Mouse (Mus musculus): Measurements from ENCODE around the gene Nosip. TPM values are rescaled to one million over a fixed set of nuclear protein-coding genes. Genes with fewer than 3 reads are reported as not detected.

Gene Nosip
- polyA plus RNA-seq, 1 experiment from 2014 or later: 52.7 TPM

GRCm38 (mm10) chr7:45024281-45025248 lies 37.7 kb upstream of the Nosip start:
- Histone ChIP-seq H3K36me3 (ENCODE audit: poor library complexity, severe bottlenecking) (peaks cover 32% of the 10 kb centered on the region), H3K9ac (no peak overlapping the region), H3K4me3 (no peak overlapping the region), H3K4me2 (no peak overlapping the region), H3K27me3 (peaks cover 9% of the 10 kb centered on the region), H3K27ac (0 out of 2 replicates have a peak overlapping the region, but pooled peaks have one; percentile 4), H3K4me1 (no peaks in the 10 kb centered on the region), H3K9me3 (replicated peaks) (no peaks in the 10 kb centered on the region)
- no peak for ATAC-seq
- 89% methylated on average over 15 of the region's 15 CpGs for WGBS

- no peak overlapping the region for H3K4me2 ChIP-seq
- no peak overlapping the region for H3K9ac ChIP-seq
- peaks cover 44% of the 10 kb centered on the region for H3K36me3 ChIP-seq (ENCODE audit: poor library complexity, severe bottlenecking)
- H3K4me3 ChIP-seq: no peak overlapping the region
- 80% methylated on average over 8 of the region's 8 CpGs for WGBS
- H3K27me3 ChIP-seq: no peaks in the 10 kb centered on the region
- no peak for ATAC-seq
- no peaks in the 10 kb centered on the region for H3K4me1 ChIP-seq
- no peaks in the 10 kb centered on the region for H3K9me3 ChIP-seq (replicated peaks)
- peak overlapping the region; percentile 7; the same call in 1 of the 2 replicates for H3K27ac ChIP-seq
These were observed 36.5 kb upstream of the Nosip start for GRCm38 (mm10) chr7:45025601-45026220.

- no peak overlapping the region for H3K9ac ChIP-seq
- no peak for ATAC-seq
- H3K36me3 ChIP-seq (ENCODE audit: poor library complexity, severe bottlenecking): peaks cover 49% of the 10 kb centered on the region
- H3K4me1 ChIP-seq: no peaks in the 10 kb centered on the region
- no peak overlapping the region for H3K4me2 ChIP-seq
- H3K4me3 ChIP-seq: no peak overlapping the region
- H3K9me3 ChIP-seq (replicated peaks): no peaks in the 10 kb centered on the region
- H3K27me3 ChIP-seq: no peaks in the 10 kb centered on the region
- H3K27ac ChIP-seq: 0 out of 2 replicates have a peak overlapping the region, but pooled peaks have one; percentile 7
- WGBS: 69% methylated on average over 2 of the region's 2 CpGs
These were observed 36.0 kb upstream of the Nosip start for GRCm38 (mm10) chr7:45026256-45026655.

- Histone ChIP-seq H3K4me2 (no peak overlapping the region), H3K9me3 (replicated peaks) (no peaks in the 10 kb centered on the region), H3K27me3 (no peaks in the 10 kb centered on the region), H3K9ac (no peak overlapping the region), H3K4me3 (no peak overlapping the region), H3K36me3 (ENCODE audit: poor library complexity, severe bottlenecking) (peaks cover 64% of the 10 kb centered on the region), H3K27ac (no peak overlapping the region), H3K4me1 (no peaks in the 10 kb centered on the region)
- no peak for ATAC-seq
- WGBS: 88% methylated on average over 9 of the region's 9 CpGs
These were observed 34.5 kb upstream of the Nosip start for GRCm38 (mm10) chr7:45027761-45028160.

GRCm38 (mm10) chr7:45028351-45028750 lies 33.9 kb upstream of the Nosip start:
- H3K27ac ChIP-seq: no peak overlapping the region
- ATAC-seq: no peak
- no peaks in the 10 kb centered on the region for H3K4me1 ChIP-seq
- no peak overlapping the region for H3K4me3 ChIP-seq
- no peaks in the 10 kb centered on the region for H3K9me3 ChIP-seq (replicated peaks)
- H3K9ac ChIP-seq: no peak overlapping the region
- no peak overlapping the region for H3K4me2 ChIP-seq
- WGBS: 95% methylated on average over 11 of the region's 11 CpGs
- no peaks in the 10 kb centered on the region for H3K27me3 ChIP-seq
- H3K36me3 ChIP-seq (ENCODE audit: poor library complexity, severe bottlenecking): peaks cover 70% of the 10 kb centered on the region

- WGBS: 91% methylated on average over 6 of the region's 6 CpGs
These were observed 32.2 kb upstream of the Nosip start for GRCm38 (mm10) chr7:45029995-45030394.

GRCm38 (mm10) chr7:45030857-45031256 lies 31.4 kb upstream of the Nosip start:
- Histone ChIP-seq H3K27me3 (no peaks in the 10 kb centered on the region), H3K4me1 (no peaks in the 10 kb centered on the region)
- ATAC-seq: no peak

More at GRCm38 (mm10) chr7:45029995-45030394, 32.2 kb upstream of the Nosip start:
- H3K27me3 ChIP-seq: no peaks in the 10 kb centered on the region
- H3K4me3 ChIP-seq: no peak overlapping the region
- no peak overlapping the region for H3K9ac ChIP-seq
- H3K9me3 ChIP-seq (replicated peaks): no peaks in the 10 kb centered on the region
- no peak overlapping the region for H3K4me2 ChIP-seq
- H3K36me3 ChIP-seq (ENCODE audit: poor library complexity, severe bottlenecking): peaks cover 87% of the 10 kb centered on the region
- no peak overlapping the region for H3K27ac ChIP-seq
- H3K4me1 ChIP-seq: no peaks in the 10 kb centered on the region
- no peak for ATAC-seq

GRCm38 (mm10) chr7:45033722-45034359 lies 28.4 kb upstream of the Nosip start:
- no peak for ATAC-seq
- Histone ChIP-seq H3K27ac (no peak overlapping the region), H3K36me3 (ENCODE audit: poor library complexity, severe bottlenecking) (peaks cover 99% of the 10 kb centered on the region), H3K27me3 (no peaks in the 10 kb centered on the region), H3K4me3 (no peak overlapping the region), H3K9me3 (replicated peaks) (no peaks in the 10 kb centered on the region), H3K9ac (no peak overlapping the region), H3K4me2 (no peak overlapping the region), H3K4me1 (no peaks in the 10 kb centered on the region)
- WGBS: 94% methylated on average over 19 of the region's 19 CpGs

More at GRCm38 (mm10) chr7:45030857-45031256, 31.4 kb upstream of the Nosip start:
- Histone ChIP-seq H3K9ac (no peak overlapping the region), H3K36me3 (ENCODE audit: poor library complexity, severe bottlenecking) (peaks cover 95% of the 10 kb centered on the region), H3K4me3 (no peak overlapping the region), H3K9me3 (replicated peaks) (no peaks in the 10 kb centered on the region), H3K4me2 (no peak overlapping the region), H3K27ac (no peak overlapping the region)
- 94% methylated on average over 8 of the region's 8 CpGs for WGBS

GRCm38 (mm10) chr7:45035631-45036030 lies 26.6 kb upstream of the Nosip start:
- Histone ChIP-seq H3K27me3 (no peaks in the 10 kb centered on the region), H3K36me3 (ENCODE audit: poor library complexity, severe bottlenecking) (peaks cover 99% of the 10 kb centered on the region)

GRCm38 (mm10) chr7:45036702-45037101 lies 25.5 kb upstream of the Nosip start:
- H3K36me3 ChIP-seq (ENCODE audit: poor library complexity, severe bottlenecking): peaks cover 99% of the 10 kb centered on the region

More at GRCm38 (mm10) chr7:45035631-45036030, 26.6 kb upstream of the Nosip start:
- no peaks in the 10 kb centered on the region for H3K9me3 ChIP-seq (replicated peaks)
- no peak overlapping the region for H3K9ac ChIP-seq
- ATAC-seq: no peak
- no peak overlapping the region for H3K4me2 ChIP-seq
- H3K4me3 ChIP-seq: no peak overlapping the region
- H3K27ac ChIP-seq: no peak overlapping the region
- no peaks in the 10 kb centered on the region for H3K4me1 ChIP-seq
- 95% methylated on average over 3 of the region's 3 CpGs for WGBS

GRCm38 (mm10) chr7:45037720-45038361 lies 24.4 kb upstream of the Nosip start:
- H3K27me3 ChIP-seq: no peaks in the 10 kb centered on the region
- no peak overlapping the region for H3K27ac ChIP-seq
- WGBS: 69% methylated on average over 7 of the region's 7 CpGs
- no peak for ATAC-seq
- no peaks in the 10 kb centered on the region for H3K9me3 ChIP-seq (replicated peaks)
- H3K9ac ChIP-seq: no peak overlapping the region
- H3K36me3 ChIP-seq (ENCODE audit: poor library complexity, severe bottlenecking): peaks cover 99% of the 10 kb centered on the region
- no peak overlapping the region for H3K4me3 ChIP-seq
- H3K4me1 ChIP-seq: no peaks in the 10 kb centered on the region
- H3K4me2 ChIP-seq: no peak overlapping the region

More at GRCm38 (mm10) chr7:45036702-45037101, 25.5 kb upstream of the Nosip start:
- WGBS: 95% methylated on average over 11 of the region's 11 CpGs
- no peaks in the 10 kb centered on the region for H3K9me3 ChIP-seq (replicated peaks)
- H3K4me2 ChIP-seq: no peak overlapping the region
- no peak for ATAC-seq
- H3K27me3 ChIP-seq: no peaks in the 10 kb centered on the region
- H3K4me3 ChIP-seq: no peak overlapping the region
- H3K9ac ChIP-seq: no peak overlapping the region
- H3K4me1 ChIP-seq: no peaks in the 10 kb centered on the region
- H3K27ac ChIP-seq: no peak overlapping the region

Data from forebrain, embryonic 13.5 days (tissue).